Mouse (Mus musculus) hindbrain, embryonic 11.5 days (tissue): Measurements from ENCODE around the gene Eif2ak4. TPM values are rescaled to one million over a fixed set of nuclear protein-coding genes. Genes with fewer than 3 reads are reported as not detected.

Experiments
- ATAC-seq: fragments of 200-750 bp; cut with Nextera tagmentation; 2 replicates; pipeline ENCODE4 v1.8.0; 2017; ENCODE audit warnings: mild to moderate bottlenecking, moderate TSS enrichment, moderate library complexity; ENCODE audit not compliant: low FRiP score
- DNase-seq: peaks from one replicate; pipeline ENCODE4 v3.0.0-alpha.2; 2015; ENCODE audit warnings: low spot score
- H3K27ac ChIP-seq: fragments of 300-500 bp; sonication (generic); 2 replicates; pipeline ENCODE4 v1.5.1; 2014; ENCODE audit warnings: mild to moderate bottlenecking, low read depth, low read length
- H3K27me3 ChIP-seq: fragments of 300-500 bp; sonication (generic); 2 replicates; pipeline ENCODE4 v1.6.1; 2014; ENCODE audit warnings: mild to moderate bottlenecking, low read length, moderate library complexity, mixed read lengths; ENCODE audit not compliant: control insufficient read depth, insufficient read depth
- H3K36me3 ChIP-seq: fragments of 300-500 bp; sonication (generic); 2 replicates; pipeline ENCODE4 v1.6.1; 2014; ENCODE audit warnings: mild to moderate bottlenecking, low read length, moderate library complexity, mixed read lengths; ENCODE audit not compliant: control insufficient read depth, insufficient read depth
- H3K4me1 ChIP-seq: fragments of 300-500 bp; sonication (generic); replicated peaks from 2 replicates; pipeline ENCODE4 v1.6.1; 2014; ENCODE audit warnings: low read length, mixed read lengths; ENCODE audit not compliant: control insufficient read depth, insufficient read depth
- H3K4me2 ChIP-seq: fragments of 300-500 bp; sonication (generic); replicated peaks from 2 replicates; pipeline ENCODE4 v1.6.1; 2014; ENCODE audit warnings: mild to moderate bottlenecking, low read depth, low read length
- H3K4me3 ChIP-seq: fragments of 300-500 bp; sonication (generic); 2 replicates; pipeline ENCODE4 v1.5.1; 2014; ENCODE audit warnings: low read depth, low read length
- H3K9ac ChIP-seq: fragments of 300-500 bp; sonication (generic); 2 replicates; pipeline ENCODE4 v1.6.1; 2014; ENCODE audit warnings: low read depth, low read length
- H3K9me3 ChIP-seq: fragments of 300-500 bp; sonication (generic); 2 replicates; pipeline ENCODE4 v1.6.1; 2016; ENCODE audit warnings: low read length; ENCODE audit not compliant: control insufficient read depth
- WGBS: fragments of 180-500 bp; shearing (Covaris S2); extraction: QIAGEN DNeasy Blood & Tissue Kit; methylation state at CpG from one replicate; pipeline ENCODE4 v1.1.7; 2014; 5-methylcytosine and 5-hydroxymethylcytosine counted together
- polyA plus RNA-seq: library from polyadenylated mRNA; unstranded; fragments of >200 nt; fragmentation: Nextera tagmentation; extraction: Ambion mirVana; gene quantifications from 2 replicates; pipeline ENCODE4 v1.2.1, GENCODE M21; 2014

The Eif2ak4 gene
- polyA plus RNA-seq, 1 experiment from 2014 or later, result 11.0 TPM

DNA sequence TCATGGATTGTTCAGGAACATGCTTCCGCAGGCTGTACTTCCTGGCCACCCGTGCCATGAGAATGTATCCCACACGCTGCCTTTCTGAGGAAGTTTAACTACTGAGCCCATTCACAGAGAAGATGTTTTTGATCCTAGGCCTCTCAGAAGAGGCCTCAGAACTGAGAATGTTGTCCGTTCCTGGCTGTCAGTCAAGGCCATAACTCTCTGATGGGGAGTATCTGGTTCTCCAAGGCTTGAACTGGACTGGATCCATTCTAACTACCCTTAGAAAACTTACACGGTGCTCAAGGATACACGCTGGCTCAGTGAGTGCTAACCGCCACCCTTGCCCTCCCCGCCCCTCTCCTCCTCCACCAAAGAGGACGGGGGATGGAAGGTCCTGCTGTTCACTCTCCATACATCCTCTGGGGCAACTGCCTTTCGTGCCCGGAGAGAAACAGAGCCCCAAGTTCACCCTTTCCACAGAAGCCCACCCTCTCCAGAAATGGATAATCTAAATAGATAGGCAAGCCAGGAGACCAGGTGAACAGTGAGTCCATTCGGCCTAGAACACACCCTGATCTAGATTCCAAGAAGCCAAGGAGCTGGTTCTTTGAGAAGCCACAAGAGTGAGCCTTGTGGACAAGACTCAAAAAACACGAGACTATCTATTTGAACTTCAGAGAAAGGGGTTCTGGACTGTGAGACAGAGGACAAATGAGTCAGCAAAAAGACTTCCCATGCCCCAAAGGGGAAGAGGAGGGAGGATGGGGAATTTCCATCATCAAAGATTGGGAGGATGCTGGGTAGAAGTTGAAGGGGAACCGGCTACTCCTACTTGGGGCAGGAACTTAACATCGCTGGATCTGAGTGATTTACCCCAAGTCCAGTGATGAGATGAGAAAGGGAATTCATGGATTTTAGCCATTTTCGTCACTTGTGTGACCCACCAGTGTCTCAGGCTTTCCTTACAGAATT lies 124.3 kb downstream of the Eif2ak4 start:
- WGBS, result 76% methylated on average over 16 of the region's 16 CpGs
- ATAC-seq (no peak), DNase-seq (no peak)
- H3K9ac ChIP-seq, result no peak overlapping the region
- H3K4me3 ChIP-seq, result no peak overlapping the region
- H3K27ac ChIP-seq, result 0 out of 2 replicates have a peak overlapping the region, but pooled peaks have one; percentile 6
- H3K4me1 ChIP-seq, result peaks cover 8% of the 10 kb centered on the region
- no peaks in the 10 kb centered on the region for H3K27me3 ChIP-seq
- H3K36me3 ChIP-seq, result no peaks in the 10 kb centered on the region
- no peak overlapping the region for H3K4me2 ChIP-seq
- H3K9me3 ChIP-seq, result no peaks in the 10 kb centered on the region

DNA sequence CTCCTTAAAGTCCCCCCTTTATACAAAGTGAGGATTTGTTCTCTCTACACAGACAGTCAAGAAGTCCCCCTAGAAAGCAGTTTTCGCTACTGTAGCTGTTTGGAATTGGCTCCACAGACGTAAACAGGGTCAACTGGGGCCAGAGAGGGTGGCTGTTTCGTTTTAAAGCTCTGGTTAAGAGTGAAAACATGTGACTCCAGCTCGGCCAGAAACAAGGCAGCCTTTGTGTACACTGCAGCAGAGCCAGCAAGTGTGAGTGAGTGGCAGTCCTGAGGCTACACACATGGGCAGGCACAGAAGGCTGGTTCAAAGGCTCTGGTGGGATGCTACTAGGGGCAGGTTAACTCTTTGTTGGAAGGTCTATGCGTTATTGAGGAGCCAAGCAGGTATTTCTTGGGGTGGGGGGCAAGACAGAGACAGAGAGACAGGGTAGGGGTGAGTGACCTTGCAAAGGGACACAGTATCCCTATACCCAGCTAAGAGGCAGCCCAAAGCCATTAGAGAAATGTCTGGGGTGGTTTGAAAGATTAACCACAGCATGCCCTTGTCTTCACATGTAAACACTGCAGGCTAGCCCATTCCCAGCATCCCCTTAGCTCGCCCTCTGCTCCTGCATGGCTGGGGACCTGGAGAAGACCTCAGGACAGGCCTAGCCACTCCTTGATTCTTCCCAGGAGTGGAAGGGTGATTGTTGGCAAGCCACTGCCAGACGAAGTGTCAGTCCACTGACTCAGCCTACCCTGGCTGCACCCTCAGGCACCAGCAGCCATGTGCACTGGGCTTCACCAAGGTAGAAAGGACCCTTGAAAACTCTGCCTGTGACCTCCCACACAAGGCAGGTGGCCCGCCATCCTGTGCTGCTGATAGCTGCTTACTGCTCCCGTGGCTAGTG lies 131.9 kb downstream of the Eif2ak4 start:
- Histone ChIP-seq H3K9ac (no peak overlapping the region), H3K9me3 (no peaks in the 10 kb centered on the region), H3K4me1 (no peaks in the 10 kb centered on the region; the same call in 1 of the 2 replicates), H3K4me3 (no peak overlapping the region), H3K4me2 (no peak overlapping the region), H3K27me3 (no peaks in the 10 kb centered on the region), H3K36me3 (no peaks in the 10 kb centered on the region), H3K27ac (peak overlapping the region; percentile 82)
- 40% methylated on average over 9 of the region's 9 CpGs for WGBS
- DNase-seq, result peak; percentile 62
- ATAC-seq, result peak; percentile 89

DNA sequence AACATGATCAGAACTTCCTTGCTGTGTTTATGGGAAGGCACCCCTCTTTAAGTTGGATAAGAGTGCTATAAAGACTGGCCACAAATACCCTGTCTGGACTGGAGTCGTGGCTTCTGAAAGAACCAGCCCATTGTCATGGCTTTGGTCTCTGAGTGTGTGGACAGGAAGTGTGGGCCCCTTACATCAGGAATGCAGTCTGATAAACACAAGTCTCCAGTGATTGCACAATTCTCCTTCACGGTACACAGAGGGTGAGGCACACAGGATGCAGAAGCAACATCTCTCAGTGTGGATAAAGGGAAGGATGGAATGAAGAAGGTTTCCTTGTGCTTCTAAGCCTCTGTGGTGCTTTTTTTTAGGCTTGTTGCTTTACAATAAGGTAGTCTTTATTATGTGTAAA lies 133.8 kb downstream of the Eif2ak4 start:
- Histone ChIP-seq H3K36me3 (no peaks in the 10 kb centered on the region), H3K27me3 (no peaks in the 10 kb centered on the region), H3K4me2 (no peak overlapping the region), H3K9me3 (no peaks in the 10 kb centered on the region), H3K9ac (no peak overlapping the region), H3K27ac (no peak overlapping the region), H3K4me1 (no peaks in the 10 kb centered on the region; the same call in 1 of the 2 replicates), H3K4me3 (no peak overlapping the region)
- ATAC-seq, result no peak
- 46% methylated on average over 2 of the region's 2 CpGs for WGBS
- DNase-seq, result no peak

DNA sequence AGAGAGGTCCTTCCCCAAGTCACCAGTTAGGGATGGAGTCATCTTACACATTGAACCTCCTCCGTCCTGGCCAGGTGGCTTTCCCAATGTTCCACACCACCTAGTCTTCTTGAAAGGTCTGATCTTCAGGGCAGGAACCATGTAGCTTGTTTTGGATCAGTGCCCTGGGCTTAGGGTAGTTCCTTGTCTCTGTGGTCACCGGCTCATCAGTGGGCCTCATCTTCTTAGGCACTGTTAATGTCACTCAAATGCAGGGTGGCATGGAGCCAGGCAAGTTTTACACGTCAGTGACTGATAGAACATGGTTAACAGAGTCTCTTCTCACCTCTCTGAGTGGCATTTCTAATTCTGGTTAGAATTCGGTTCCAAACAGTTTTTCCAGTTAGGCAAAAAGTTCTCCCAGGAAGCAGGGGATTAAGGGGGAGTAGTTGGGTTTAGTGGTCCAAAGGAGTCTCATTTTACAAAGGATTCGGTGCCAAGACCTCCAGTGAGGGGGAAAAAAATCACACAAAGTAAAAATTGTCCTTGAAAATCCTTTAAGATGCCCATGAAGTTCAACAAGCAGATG lies 134.8 kb downstream of the Eif2ak4 start:
- H3K27me3 ChIP-seq, result no peaks in the 10 kb centered on the region
- H3K9ac ChIP-seq, result no peak overlapping the region
- no peaks in the 10 kb centered on the region for H3K36me3 ChIP-seq
- no peak for DNase-seq
- 67% methylated on average over 5 of the region's 5 CpGs for WGBS
- H3K4me1 ChIP-seq, result no peaks in the 10 kb centered on the region; the same call in 1 of the 2 replicates
- H3K9me3 ChIP-seq, result no peaks in the 10 kb centered on the region
- ATAC-seq, result no peak
- no peak overlapping the region for H3K4me2 ChIP-seq
- no peak overlapping the region for H3K4me3 ChIP-seq
- H3K27ac ChIP-seq, result no peak overlapping the region

DNA sequence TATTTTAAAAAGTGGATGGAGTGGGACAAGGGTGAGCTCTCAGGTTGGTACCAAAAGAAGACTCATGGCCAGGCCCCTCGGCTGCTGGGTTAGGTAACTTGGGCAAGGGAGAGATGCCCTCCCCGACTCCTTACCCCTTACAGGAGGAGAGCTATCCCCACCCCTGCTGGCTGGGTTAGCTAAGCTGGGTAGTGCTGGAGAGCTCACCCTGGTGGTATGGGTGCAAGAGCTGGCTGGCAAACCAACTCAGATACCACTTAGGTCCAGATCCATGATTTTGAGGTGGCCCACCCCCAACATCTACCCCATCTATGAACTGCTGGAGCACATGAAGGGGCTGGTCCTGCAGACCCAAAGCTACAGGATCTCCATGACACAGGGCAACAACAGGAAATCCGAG lies 136.4 kb downstream of the Eif2ak4 start:
- Histone ChIP-seq H3K27ac (no peak overlapping the region), H3K9me3 (no peaks in the 10 kb centered on the region), H3K4me1 (peaks cover 8% of the 10 kb centered on the region), H3K4me3 (no peak overlapping the region), H3K9ac (no peak overlapping the region), H3K4me2 (no peak overlapping the region), H3K36me3 (no peaks in the 10 kb centered on the region), H3K27me3 (no peaks in the 10 kb centered on the region)
- WGBS, result 88% methylated on average over 3 of the region's 3 CpGs
- DNase-seq, result no peak
- ATAC-seq, result no peak

Other genes with a start within 250 kb of the Eif2ak4 start
- gene Fsip1, start 131.7 kb upstream of the Eif2ak4 start, polyA plus RNA-seq, result 3.5 and 4.6 TPM in 2 replicates
- gene Gpr176, start 15.2 kb upstream of the Eif2ak4 start, polyA plus RNA-seq, result 0.59 and 0.82 TPM in 2 replicates
- gene Srp14, start 91.1 kb downstream of the Eif2ak4 start, polyA plus RNA-seq, result 304 and 306 TPM in 2 replicates
- 2.5 and 4.9 TPM in 2 replicates for gene Bmf, start 161.1 kb downstream of the Eif2ak4 start, polyA plus RNA-seq
- 80.6 and 100.0 TPM in 2 replicates for gene Bub1b, start 209.6 kb downstream of the Eif2ak4 start, polyA plus RNA-seq